Mouse (Mus musculus): ENCODE measurements at regions not wholly inside any gene's neighbourhood (a gene's known extent, or its start where the extent isn't known, plus 50 kb on each side); places are given as distances from the start of the nearest gene placed in this dataset.

- no peaks in the 10 kb centered on the region for H3K9me3 ChIP-seq (replicated peaks)
- H3K4me1 ChIP-seq (ENCODE audit: insufficient read depth, low read depth, low read length): no peaks in the 10 kb centered on the region
- H3K4me3 ChIP-seq (ENCODE audit: low read depth, low read length): no peak overlapping the region
- TF ChIP-seq GATA1 (IDR thresholded peaks at IDR 0.05; ENCODE audit: borderline replicate concordance, low read length) (no peak), POLR2AphosphoS5 (IDR thresholded peaks at IDR 0.05; ENCODE audit: insufficient replicate concordance, low read depth, low read length) (no peak), GATA2 (IDR thresholded peaks at IDR 0.05; ENCODE audit: borderline replicate concordance, low read depth, low read length) (no peak), TAL1 (conservative IDR thresholded peaks at IDR 0.05; ENCODE audit: low read depth, low read length) (no peak), CTCF (IDR thresholded peaks at IDR 0.05; ENCODE audit: low read depth, low read length) (no peak)
- no peaks in the 10 kb centered on the region for H3K36me3 ChIP-seq (replicated peaks)
- ATAC-seq (ENCODE audit: extremely low read depth, insufficient number of reproducible peaks, low FRiP score, poor library complexity, severe bottlenecking): no peak
- DNase-seq (ENCODE audit: low spot score): no peak
- no peaks in the 10 kb centered on the region for H3K27me3 ChIP-seq (ENCODE audit: insufficient read depth, low read length)
Measured at GRCm38 (mm10) chr12:36943903-36944302, 164.4 kb upstream of the Meox2 start.

GRCm38 (mm10) chr12:36945964-36946363 is 162.4 kb upstream of the Meox2 start:
- Histone ChIP-seq H3K36me3 (replicated peaks) (no peaks in the 10 kb centered on the region), H3K4me3 (ENCODE audit: low read depth, low read length) (no peak overlapping the region), H3K9me3 (replicated peaks) (no peaks in the 10 kb centered on the region), H3K27me3 (ENCODE audit: insufficient read depth, low read length) (no peaks in the 10 kb centered on the region), H3K4me1 (ENCODE audit: insufficient read depth, low read depth, low read length) (no peaks in the 10 kb centered on the region)
- ATAC-seq (ENCODE audit: extremely low read depth, insufficient number of reproducible peaks, low FRiP score, poor library complexity, severe bottlenecking) (no peak), DNase-seq (ENCODE audit: low spot score) (no peak)
- TF ChIP-seq POLR2AphosphoS5 (IDR thresholded peaks at IDR 0.05; ENCODE audit: insufficient replicate concordance, low read depth, low read length): no peak
- no peak for TF ChIP-seq GATA1 (IDR thresholded peaks at IDR 0.05; ENCODE audit: borderline replicate concordance, low read length)
- no peak for TF ChIP-seq TAL1 (conservative IDR thresholded peaks at IDR 0.05; ENCODE audit: low read depth, low read length)
- no peak for TF ChIP-seq CTCF (IDR thresholded peaks at IDR 0.05; ENCODE audit: low read depth, low read length)
- TF ChIP-seq GATA2 (IDR thresholded peaks at IDR 0.05; ENCODE audit: borderline replicate concordance, low read depth, low read length): no peak

GRCm38 (mm10) chr12:36947902-36948301 is 160.4 kb upstream of the Meox2 start:
- peaks cover 3% of the 10 kb centered on the region; the same call in 1 of the 2 replicates for H3K9me3 ChIP-seq (replicated peaks)
- H3K27me3 ChIP-seq (ENCODE audit: insufficient read depth, low read length): no peaks in the 10 kb centered on the region
- no peak for TF ChIP-seq POLR2AphosphoS5 (IDR thresholded peaks at IDR 0.05; ENCODE audit: insufficient replicate concordance, low read depth, low read length)
- no peak for TF ChIP-seq GATA2 (IDR thresholded peaks at IDR 0.05; ENCODE audit: borderline replicate concordance, low read depth, low read length)
- TF ChIP-seq CTCF (IDR thresholded peaks at IDR 0.05; ENCODE audit: low read depth, low read length): no peak
- no peak for TF ChIP-seq TAL1 (conservative IDR thresholded peaks at IDR 0.05; ENCODE audit: low read depth, low read length)
- no peak for TF ChIP-seq GATA1 (IDR thresholded peaks at IDR 0.05; ENCODE audit: borderline replicate concordance, low read length)
- no peak overlapping the region for H3K4me3 ChIP-seq (ENCODE audit: low read depth, low read length)
- no peaks in the 10 kb centered on the region for H3K4me1 ChIP-seq (ENCODE audit: insufficient read depth, low read depth, low read length)
- DNase-seq (ENCODE audit: low spot score) (no peak), ATAC-seq (ENCODE audit: extremely low read depth, insufficient number of reproducible peaks, low FRiP score, poor library complexity, severe bottlenecking) (no peak)
- no peaks in the 10 kb centered on the region for H3K36me3 ChIP-seq (replicated peaks)

GRCm38 (mm10) chr12:36949096-36949738 is 159.1 kb upstream of the Meox2 start:
- TF ChIP-seq TAL1 (conservative IDR thresholded peaks at IDR 0.05; ENCODE audit: low read depth, low read length): no peak
- no peak for TF ChIP-seq GATA2 (IDR thresholded peaks at IDR 0.05; ENCODE audit: borderline replicate concordance, low read depth, low read length)
- TF ChIP-seq CTCF (IDR thresholded peaks at IDR 0.05; ENCODE audit: low read depth, low read length): no peak
- no peak for TF ChIP-seq POLR2AphosphoS5 (IDR thresholded peaks at IDR 0.05; ENCODE audit: insufficient replicate concordance, low read depth, low read length)
- no peak for TF ChIP-seq GATA1 (IDR thresholded peaks at IDR 0.05; ENCODE audit: borderline replicate concordance, low read length)

GRCm38 (mm10) chr12:36974432-36975094 is 133.8 kb upstream of the Meox2 start:
- H3K27me3 ChIP-seq (ENCODE audit: insufficient read depth, low read length): no peaks in the 10 kb centered on the region
- no peak for ATAC-seq (ENCODE audit: extremely low read depth, insufficient number of reproducible peaks, low FRiP score, poor library complexity, severe bottlenecking)
- H3K9me3 ChIP-seq (replicated peaks): no peaks in the 10 kb centered on the region
- H3K4me1 ChIP-seq (ENCODE audit: insufficient read depth, low read depth, low read length): no peaks in the 10 kb centered on the region
- no peaks in the 10 kb centered on the region for H3K36me3 ChIP-seq (replicated peaks)
- DNase-seq (ENCODE audit: low spot score): no peak
- H3K4me3 ChIP-seq (ENCODE audit: low read depth, low read length): no peak overlapping the region
- TF ChIP-seq GATA2 (IDR thresholded peaks at IDR 0.05; ENCODE audit: borderline replicate concordance, low read depth, low read length): no peak
- no peak for TF ChIP-seq CTCF (IDR thresholded peaks at IDR 0.05; ENCODE audit: low read depth, low read length)
- no peak for TF ChIP-seq TAL1 (conservative IDR thresholded peaks at IDR 0.05; ENCODE audit: low read depth, low read length)

More at GRCm38 (mm10) chr12:36949096-36949738, 159.1 kb upstream of the Meox2 start:
- no peaks in the 10 kb centered on the region for H3K27me3 ChIP-seq (ENCODE audit: insufficient read depth, low read length)
- H3K9me3 ChIP-seq (replicated peaks): peaks cover 3% of the 10 kb centered on the region; the same call in 1 of the 2 replicates
- no peak for ATAC-seq (ENCODE audit: extremely low read depth, insufficient number of reproducible peaks, low FRiP score, poor library complexity, severe bottlenecking)
- H3K4me3 ChIP-seq (ENCODE audit: low read depth, low read length): no peak overlapping the region
- no peaks in the 10 kb centered on the region for H3K36me3 ChIP-seq (replicated peaks)
- no peaks in the 10 kb centered on the region for H3K4me1 ChIP-seq (ENCODE audit: insufficient read depth, low read depth, low read length)
- DNase-seq (ENCODE audit: low spot score): no peak

- Histone ChIP-seq H3K9me3 (replicated peaks) (no peaks in the 10 kb centered on the region), H3K27me3 (ENCODE audit: insufficient read depth, low read length) (no peaks in the 10 kb centered on the region), H3K4me3 (ENCODE audit: low read depth, low read length) (no peak overlapping the region), H3K4me1 (ENCODE audit: insufficient read depth, low read depth, low read length) (no peaks in the 10 kb centered on the region), H3K36me3 (replicated peaks) (no peaks in the 10 kb centered on the region)
- no peak for ATAC-seq (ENCODE audit: extremely low read depth, insufficient number of reproducible peaks, low FRiP score, poor library complexity, severe bottlenecking)
- TF ChIP-seq POLR2AphosphoS5 (IDR thresholded peaks at IDR 0.05; ENCODE audit: insufficient replicate concordance, low read depth, low read length) (no peak), CTCF (IDR thresholded peaks at IDR 0.05; ENCODE audit: low read depth, low read length) (no peak)
- DNase-seq (ENCODE audit: low spot score): no peak
Measured at GRCm38 (mm10) chr12:36977141-36977540, 131.2 kb upstream of the Meox2 start.

Data from G1E (cell line).